Mouse (Mus musculus) heart, adult 11 months (tissue): ENCODE measurements at regions not wholly inside any gene's neighbourhood (a gene's known extent, or its start where the extent isn't known, plus 50 kb on each side); places are given as distances from the start of the nearest gene placed in this dataset.

ENCODE experiments used
- DNase-seq: peaks from one replicate; pipeline ENCODE4 v3.0.0; 2022

DNA sequence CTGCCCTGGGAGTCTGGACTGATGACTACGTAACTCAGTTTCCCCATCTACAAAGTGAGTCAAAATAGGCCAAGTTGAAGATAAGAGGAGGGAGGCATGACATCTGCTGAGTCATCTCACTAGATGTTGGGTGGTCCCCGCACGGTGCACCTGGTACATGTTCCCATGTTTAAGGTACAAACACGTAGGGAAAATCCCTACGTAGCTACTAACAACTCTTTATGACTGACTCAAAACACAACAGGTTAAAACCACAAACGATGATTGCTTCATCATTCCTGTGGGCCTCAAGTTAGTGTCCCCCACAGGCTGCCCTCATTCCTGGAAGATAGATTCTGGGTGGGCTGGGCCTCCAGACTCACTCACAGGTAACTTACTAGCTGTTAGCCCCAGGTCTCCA is 107.7 kb downstream of the Sox9 start:
- DNase-seq: no peak

DNA sequence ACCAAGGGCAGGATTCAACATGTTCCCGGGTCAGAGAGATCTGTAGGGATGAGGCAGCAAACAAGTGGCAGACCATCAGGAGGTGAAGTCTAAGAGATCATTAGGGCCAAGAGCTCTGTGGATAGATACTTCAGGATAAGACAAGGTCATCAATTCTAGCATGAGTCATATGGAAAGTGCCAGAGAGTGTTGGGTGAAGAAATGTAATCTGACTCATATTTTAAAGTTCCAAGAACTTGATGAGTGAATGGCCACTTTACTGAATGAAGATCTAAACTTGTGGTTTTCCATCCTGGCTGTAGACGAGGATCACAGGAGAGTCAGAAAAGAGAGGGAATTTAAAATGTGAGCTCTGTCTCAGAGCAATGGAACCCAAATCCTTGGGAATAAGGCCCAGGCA is 115.6 kb downstream of the Sox9 start:
- no peak for DNase-seq

DNA sequence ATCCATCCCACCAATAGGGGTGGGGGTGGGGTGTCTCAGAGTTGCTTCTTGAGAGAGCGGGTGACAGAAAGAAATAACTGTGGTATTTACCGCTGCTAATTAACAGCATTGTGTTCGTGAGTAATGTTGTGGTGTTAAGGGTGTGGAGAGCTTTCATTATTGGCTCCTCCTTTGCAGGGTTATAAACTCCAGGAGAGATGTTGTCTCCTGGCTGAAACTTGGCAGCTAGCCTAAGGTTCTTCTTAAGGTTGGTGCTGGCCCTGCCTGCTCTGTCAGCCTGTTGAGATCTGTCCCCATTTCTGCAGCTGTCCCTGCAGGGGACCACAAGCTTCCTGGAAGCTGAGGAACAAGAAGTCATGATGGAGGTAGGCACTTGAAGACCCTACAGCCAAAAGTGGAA is 120.6 kb downstream of the Sox9 start:
- DNase-seq: no peak

DNA sequence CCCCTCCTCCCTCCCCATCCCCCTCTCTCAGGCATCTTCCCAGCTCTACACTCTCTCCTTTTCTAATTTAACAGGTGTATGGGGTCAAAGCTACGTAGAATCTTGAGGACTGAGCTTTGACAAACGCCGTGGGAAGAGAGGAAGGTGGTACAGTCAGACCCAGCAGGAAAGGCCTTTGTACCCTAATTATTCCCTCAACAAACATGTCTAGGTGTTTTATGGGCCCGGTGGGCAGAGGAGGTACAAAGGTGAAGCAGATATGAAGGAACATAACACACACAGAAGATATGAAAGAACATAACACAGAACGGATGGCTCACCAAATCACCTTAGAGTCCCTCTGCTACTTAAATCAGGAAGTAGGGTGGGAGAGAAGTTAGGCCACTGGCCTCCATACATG is 128.3 kb downstream of the Sox9 start:
- DNase-seq: no peak

DNA sequence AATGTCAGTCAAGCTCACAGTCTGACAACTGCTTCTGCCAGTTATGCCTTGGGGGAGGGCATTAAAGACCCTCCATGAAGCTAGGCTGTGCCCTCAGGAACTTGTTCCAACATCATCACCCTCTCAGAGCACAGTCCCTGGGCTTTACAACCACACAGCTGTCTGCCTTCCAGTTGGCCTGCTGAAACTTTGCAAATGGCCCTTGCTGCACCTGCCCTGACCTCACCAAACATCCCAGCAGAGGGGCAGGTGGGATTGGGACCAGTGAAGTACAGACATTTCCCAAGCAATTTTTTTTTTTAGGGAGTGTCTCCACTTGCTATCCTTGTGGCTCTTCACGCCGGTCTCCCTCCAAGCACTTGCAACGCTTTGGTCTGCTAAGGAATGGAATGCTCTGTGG is 130.9 kb downstream of the Sox9 start:
- no peak for DNase-seq

DNA sequence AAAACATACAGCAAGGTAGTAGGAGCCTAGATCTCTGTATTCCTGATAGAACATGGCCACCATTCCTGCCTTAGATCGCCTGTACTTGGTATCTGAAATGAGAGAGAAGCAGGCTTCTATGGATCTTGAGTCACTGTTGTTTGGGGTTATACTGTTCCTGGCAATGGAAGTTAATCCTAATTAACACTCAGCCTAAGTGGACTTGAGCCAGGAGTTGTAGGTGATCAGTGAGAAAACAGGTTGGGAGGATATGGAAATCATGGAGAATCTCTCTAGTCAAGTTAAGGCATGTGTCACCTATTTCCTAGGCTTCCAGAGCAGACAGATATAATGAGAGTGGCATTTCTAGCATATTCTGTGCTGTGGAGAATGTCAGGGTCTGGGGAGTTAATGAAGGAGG is 134.9 kb downstream of the Sox9 start:
- DNase-seq: no peak

DNA sequence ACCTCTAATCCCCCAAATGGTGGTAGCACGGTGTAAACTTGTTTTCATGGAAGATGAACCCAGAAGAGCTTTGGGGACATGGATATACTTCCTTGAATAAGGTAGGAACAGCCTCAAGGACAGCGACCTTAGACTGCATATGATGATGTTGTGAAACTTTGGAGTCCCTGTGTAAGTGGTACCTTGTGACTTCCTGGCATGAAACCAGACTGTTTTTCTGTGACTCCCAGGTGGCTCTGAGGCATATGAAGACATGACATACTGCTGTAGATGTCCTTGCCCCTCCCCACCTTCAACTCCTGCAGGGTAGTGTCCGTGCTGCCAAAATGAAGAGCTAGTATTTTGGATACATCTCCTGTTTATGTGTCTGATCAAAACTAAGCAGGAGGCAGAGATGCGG is 138.1 kb downstream of the Sox9 start:
- DNase-seq: no peak

DNA sequence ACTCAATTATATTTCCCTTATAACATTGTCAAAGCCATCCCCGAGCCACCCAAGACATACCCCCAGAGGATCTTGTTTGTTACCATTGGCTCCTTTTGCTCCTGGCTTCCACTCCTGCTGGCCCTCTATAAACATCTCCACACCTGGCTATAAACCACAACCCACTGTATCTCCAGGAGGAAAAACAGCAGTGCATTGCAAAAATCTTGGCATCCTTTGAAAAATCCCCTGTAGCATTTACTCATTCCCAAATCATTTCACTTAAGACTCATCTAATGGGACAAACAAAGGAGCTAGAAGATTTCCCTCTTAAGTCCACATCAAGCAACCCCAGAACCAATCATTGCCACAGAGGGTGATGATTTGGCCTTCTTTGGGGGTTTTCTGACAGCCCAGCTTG is 142.6 kb downstream of the Sox9 start:
- no peak for DNase-seq

DNA sequence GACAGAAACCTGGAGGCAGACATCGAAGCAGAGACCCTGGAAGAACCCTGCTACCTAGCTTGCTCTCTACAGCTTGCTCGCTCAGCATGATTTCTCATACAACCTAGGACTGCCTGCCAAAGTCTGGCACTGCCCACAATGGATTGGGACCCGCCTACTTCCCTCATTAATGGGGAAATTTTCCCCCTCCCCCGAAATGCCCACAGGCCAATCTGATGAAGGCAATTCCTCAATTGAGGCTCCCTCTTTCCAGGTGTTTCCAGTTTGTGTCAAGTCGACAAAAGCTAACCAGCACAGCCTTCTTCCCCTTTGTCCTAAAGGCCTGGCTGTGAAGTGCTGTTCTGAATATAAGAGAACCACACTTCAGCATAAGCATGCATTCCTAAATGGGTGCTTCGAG is 143.1 kb downstream of the Sox9 start:
- DNase-seq: no peak

DNA sequence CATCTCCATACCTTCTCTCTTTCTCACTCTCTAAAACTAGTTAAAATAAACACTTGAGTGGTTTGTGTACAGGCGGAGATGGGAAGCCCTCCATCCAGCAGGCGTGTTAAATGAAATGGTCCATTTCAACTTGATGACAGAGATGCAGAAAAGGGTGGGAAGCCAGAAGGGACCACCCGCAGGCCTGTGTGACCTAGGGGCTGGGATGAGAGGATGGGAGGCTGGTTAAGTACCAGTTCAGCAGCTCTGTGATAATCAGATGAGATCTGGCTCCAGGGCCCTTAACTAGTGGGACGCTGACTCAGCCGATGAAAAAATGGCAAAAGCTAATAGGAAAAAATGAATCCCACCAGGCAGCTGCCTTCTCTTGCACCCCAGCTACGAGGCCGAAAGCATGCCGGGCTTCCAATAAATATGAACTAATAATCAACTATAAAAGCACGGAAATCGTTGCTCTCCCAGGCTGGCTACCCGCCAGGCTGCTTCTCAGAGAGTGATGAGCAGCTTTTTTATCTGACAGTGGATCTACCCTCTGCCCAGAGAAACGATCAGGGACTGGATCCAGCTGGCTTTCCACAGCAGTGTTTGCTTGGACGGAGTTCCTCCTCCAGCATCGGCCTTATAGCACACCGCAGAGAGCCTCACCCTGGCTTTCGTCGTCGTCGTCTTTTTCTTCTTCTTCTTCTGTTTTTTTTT is 144.5 kb downstream of the Sox9 start:
- no peak for DNase-seq

DNA sequence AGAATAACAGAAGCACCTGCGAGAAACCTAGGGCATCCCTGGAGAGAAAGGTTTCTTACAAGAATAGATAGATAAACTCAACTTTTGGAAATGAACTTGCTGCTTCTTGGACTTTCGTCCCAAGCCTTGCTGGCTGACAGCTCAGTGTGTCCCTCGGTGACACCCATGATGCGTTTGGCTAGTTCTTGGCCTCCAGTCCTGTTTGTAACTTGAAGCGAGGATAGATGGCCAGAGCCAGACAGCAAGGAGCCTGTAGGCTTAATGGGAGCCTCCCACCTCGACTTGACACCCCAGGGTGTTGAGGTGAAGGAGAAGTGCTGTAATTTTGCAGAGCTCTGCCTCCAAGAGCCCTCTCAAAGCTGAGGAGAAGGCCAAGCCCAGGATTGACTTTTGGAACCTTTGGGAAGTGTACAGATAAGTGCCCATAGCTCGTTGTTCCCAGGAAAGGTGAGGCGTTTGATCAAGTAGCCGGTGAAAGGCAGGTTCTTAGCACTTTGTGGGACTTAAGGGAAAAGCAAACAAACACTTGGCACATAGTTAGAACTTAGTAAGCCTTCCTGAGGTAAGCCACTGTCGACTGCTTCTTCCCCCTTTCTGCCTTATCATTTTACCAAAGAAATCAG is 148.3 kb downstream of the Sox9 start:
- DNase-seq: no peak

DNA sequence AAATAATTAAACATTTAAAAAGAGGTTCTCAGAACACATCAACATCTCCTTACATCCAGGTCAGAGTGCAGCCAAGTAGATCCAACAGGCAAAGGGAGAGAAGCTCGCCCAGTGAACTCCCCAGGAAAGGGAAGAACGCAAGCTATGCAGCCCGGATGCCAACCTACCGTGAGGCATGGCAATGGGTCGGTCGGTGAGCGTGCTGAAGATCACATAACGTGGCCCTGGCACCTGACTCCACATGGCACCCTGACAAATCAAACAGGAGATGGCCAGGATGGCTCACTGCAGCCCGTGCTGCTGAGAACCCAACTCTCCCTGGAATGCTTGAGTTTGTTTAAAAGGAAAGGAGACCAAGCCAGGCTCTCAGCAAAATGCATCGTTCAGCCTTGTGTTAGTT is 156.0 kb downstream of the Sox9 start:
- DNase-seq: no peak

DNA sequence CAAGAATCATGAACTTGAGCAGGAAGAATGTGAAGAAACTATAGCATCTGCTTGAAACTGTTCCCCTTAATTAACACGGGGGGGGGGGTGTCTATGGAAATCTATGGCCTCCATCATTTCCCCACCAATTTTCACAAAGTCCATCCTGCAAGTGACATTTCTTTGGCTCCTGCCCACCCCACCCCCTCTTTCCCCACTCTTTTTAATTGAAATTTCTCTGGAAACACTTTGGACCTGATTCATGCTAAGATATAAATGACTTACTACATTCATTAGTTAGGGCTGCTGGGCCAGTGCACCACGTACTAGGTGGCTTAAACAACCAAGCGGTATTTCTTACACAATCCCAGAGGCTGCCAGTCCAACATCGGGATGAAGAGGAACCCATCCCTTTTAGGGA is 169.4 kb downstream of the Sox9 start:
- no peak for DNase-seq

DNA sequence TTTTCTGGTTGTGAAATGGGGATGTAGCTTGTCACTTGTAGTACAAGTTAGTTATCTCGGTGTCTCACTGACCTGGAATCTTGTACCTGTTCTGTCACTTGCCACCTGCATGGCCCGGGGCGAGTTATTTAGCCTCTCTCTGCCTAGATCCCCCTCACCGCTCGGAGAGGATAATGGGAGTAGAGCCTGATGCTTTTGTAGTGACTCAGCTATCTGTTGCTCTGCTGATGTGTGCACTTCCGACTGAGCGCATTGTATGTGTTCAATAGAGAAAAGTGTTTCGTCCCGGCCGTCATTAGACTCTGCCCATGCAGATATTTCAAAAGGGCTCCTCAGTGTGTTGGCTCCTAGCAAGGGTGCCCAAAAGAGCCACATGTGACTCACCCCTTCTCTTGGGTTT is 170.3 kb downstream of the Sox9 start:
- DNase-seq: no peak

DNA sequence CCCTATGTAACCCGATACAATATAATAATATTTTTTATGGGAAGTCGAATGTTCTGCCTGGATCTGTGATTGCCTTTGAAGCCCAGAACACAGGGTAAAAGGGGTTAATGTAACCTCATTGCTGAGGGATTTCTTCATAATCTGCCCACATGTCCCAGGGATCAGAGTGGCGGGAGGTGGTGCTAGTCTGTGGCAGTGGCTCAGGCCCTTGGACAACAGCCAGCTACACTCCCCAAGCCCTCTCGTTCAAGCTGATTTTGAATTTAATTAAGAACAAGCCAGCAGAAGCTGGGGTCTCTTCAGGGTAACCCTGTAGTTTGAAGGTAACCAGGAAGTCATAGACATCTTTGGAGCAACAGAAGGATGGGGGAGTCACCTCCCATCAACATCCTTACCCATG is 171.5 kb downstream of the Sox9 start:
- no peak for DNase-seq

DNA sequence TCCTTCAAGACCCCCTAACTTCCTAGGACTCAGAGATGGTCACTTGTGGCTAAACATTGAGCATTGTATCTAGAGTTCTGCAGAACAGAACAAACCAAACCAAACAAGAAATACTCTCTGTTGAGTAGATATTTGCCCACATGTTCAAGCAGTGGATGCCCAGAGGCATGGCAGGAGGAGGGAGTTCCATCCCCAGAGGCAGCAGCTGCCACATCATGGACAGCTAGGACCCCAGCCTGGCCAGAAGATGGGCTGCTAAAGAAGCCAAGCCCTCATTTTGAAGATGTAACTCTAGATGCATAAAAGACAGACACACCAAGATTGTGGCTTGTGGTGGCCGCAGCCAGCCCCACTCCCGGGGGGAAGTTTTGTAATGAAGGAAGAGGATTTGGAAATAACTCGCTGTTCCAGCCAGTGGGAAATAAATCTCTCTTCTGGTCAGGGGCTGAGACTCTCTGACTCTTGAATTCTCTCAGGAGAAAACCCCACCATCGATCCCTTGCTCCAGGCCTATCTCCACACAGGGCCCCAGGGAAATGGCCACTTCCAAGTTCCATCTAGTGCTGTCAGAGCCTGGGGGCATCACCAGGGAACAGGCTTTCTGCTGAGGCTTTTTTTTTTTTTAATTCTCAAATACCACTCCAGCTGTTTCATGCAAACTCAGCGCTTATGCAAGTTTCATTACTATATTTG is 174.9 kb downstream of the Sox9 start:
- DNase-seq: peak; percentile 96

DNA sequence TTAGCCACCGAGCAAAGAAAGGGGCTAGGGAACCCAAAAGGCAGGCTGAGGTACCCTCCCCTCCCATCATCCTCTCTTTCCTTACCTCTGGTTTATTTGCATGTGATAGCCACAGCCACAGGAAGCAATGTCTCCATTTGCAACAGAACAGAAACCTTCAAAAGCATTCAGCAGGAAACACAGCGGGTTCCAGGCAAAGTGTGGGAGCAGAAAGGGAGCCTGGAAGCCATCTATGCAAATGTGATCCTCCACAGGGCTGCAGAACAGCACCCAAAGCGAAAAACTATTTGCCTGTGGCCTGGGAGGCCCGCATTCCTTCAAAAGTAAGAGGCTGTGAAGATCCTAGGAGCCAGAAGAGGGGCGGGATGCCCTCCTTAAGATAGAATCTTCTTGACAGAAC is 177.6 kb downstream of the Sox9 start:
- peak; percentile 68 for DNase-seq

DNA sequence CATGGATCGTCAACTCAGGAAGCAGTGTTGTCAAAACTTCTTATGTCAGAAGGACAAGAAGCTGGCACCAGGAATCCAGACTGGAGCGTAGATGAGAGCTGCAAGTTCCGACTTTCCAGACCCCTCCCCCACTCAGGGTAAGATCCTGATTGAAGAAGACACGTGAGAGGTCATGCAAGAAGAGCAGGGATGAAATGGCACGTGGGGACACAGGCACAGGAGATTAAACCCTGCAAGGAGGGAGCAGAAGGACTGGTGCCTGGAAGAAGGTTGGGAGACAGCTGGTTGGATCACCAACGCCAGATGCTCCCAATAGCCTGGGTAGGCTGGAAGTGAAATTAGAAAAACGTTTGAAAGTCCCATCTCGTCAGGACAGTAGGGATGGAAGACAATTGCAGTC is 191.3 kb downstream of the Sox9 start:
- DNase-seq: no peak

DNA sequence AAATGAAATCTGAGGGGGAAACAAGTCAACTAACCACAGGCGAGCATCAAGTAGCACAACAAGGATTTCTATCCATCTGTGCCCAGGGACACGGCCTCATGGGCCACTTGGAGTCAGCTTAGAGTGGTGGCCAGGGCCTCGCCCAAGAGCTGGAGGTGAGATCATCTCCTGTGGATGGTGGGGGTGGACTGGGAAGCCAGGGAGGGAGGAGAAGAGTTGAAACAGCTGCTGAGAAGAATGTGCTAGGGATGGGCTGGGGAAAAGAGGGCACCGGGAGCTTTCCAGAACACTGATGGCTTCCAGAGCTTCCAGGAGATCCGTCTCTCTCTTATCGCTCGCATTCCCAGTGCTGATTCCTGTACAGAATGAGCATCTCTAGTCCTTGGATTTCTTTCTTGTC is 192.9 kb downstream of the Sox9 start:
- peak; percentile 96 for DNase-seq

DNA sequence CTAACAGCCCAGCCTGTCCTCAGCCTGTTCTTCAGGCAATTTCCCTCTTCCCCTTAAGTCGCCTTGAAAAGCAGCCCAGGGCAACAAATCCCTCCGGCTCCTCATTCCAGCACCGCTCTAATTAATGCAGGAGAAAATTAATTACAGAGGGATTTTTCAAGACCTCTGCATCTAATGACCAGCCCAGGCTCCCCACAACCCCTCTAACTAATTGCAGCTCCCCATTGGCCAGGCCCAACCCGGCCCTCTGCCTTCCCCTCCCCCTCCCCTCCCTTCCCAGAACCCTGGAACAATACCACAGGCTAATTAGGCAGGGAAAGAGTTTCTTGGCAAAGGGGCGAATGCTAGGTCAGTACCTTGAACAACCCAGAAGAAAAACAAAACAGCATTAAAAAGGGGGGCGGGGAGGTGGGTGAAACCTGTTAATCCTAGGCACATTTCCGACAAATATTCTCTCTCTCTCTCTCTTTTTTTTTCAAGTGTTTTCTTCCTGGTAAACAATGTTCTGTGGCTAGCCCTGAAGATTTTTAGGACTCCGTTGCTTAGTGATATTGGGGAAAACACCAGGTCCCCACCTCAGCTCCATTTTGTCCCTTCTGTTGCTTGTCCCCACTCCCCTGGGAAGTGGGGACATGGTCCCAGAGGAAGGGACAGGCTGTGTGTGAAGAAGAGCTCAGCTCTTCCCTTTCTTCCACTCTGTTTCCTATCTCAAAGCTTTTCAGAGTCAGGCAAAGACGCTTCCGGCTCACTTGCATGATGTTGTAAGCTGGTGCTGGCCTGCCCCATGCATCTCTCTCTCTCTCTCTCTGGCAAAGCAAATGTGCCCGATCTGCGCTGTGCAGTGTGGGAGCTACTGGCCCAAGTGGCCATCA is 195.1 kb downstream of the Sox9 start:
- DNase-seq: no peak

DNA sequence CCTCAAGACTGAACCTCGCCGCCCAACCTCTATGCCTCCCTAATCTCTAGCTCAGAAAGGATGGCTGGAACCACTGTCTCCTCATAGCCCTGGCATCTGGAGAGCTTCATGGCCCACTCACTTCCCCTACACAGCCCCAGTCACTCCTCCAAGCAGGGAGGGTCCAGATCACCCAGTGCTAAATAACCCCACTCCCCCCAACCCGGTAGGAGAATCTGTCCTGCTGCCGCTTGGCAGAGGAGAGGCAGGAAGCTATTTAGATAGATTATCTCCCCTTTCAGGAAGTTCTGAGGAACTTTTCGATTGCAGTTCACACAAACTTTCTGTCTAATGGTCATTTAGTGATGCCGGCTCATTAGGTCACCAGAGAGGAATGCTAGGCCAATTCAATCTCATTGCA is 196.9 kb downstream of the Sox9 start:
- DNase-seq: peak; percentile 90

DNA sequence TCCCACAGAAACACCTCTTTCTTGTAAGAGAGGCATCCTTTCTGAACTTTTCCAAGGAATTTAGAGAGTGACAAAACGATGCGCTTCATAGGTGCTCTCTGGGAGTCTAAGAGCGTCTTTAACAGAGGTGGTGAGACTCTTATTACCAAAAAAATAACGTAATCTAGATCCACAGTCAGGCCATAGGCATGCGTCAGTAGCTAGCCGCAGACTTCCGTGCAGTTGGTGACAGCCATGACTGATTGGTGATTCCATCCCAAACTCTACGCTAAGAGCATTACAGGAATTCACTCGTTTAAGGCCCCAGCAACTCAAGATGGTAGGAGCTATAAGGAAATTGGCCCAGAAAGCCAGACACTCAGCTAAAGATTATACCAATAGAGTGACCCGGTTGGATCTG is 197.4 kb downstream of the Sox9 start:
- no peak for DNase-seq

DNA sequence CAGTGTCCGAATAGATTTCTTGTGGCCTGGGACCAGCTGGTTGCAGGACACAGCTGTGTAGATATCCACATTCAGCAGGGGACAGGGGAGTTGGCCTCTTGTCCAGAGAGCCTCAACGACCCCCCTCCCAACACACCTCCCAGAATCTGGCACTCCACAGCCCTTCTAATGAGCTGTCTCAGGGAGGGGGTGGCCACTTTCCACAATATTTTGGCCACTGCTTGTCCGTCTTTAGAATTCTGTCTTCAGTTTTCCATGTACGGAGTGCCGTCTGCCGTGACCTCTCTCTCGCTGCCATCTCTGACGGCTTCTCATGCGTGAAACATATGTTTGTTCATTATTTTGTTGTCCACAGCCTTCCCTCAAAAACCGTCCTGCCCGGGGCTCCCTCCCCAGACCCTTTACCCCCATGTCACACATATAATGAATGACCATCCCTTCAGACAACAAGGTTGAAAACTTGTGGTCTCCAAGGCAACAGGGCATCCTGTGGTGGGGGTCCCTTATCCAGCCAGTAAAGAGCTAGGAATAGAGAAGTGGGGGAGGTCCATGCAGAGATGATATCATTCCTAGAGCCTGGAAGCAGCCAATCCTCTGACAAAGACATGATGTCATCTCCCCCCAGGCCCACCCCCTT is 200.3 kb downstream of the Sox9 start:
- no peak for DNase-seq
